Mouse (Mus musculus): ENCODE data around the gene Setdb2. TPM values are rescaled to one million over a fixed set of nuclear protein-coding genes. Genes with fewer than 3 reads are reported as not detected.

Gene Setdb2
- polyA plus RNA-seq (2015; fragmentation: Illumina TruSeq; extraction: RNeasy Lipid Tissue Mini Kit (QIAGEN cat#74804); ENCODE audit: insufficient read depth, low replicate concordance): 38.1 TPM

DNA sequence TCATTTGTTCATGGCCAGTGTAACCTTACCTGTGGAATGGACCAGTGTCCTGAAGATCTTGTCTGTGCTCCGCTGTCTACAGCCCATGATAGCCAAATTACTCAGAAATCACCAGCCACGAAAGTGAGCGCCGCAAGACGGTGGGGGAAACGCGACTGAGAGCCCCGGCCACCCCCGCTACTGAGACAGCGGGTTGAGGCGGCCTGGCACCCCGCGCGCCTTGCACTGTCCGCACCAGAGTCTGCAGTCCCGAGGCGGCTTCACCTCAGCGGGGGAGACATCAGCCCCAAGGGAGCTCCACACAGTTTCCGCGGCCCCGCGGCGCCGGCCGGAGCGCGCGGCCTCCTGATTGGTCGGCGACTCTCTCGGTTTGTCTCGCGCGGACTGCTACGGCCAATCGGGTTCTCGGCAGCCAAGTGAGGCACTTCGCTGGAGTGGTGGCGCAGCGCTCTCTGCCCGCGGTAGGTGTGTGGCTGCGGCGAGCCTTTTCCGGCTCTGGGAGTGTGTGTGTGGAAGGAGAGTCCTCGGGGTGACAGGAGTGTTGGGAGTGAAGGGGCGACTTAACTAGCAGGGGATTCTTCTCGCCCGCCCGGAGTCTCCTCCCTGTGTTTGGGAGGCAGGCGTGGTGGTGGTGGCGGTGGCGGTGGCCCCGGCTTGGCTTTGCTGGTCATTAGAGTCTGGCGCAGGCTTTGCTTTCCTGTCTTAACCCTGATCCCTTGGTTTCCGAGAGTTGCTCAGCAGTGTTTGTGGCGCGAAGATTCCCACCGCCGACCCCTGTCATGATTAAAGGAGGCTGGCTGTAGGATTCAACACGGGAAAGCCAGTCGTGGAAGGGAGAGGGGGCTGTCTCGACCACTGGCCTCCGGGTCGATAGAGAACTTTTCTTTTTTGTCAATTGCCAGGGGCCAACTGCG, at the start of gene Setdb2, which contains the start of gene Cab39l:
Setdb2 (minus strand) TSS at position 327 of the 914 bp plus-strand sequence.
Cab39l (plus strand) TSS at position 415 of the 914 bp plus-strand sequence.

DNA sequence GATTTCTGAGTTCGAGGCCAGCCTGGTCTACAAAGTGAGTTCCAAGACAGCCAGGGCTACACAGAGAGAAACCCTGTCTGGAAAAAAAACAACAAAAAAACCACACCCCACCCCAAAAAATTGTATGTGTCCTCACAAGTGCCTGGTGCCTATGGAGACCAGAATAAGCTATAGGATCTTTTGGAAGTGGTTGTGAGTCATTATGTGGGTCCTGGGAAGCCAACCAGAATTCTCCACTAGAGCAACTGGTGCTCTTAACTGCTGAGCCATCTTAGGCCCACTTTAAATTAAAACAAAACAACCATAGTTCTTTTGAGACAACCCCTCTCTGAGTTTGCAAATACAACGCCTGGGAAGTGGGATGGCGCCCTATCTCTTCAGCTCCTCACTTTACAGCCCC, 45.4 kb downstream of the Setdb2 start, which contains the start of gene Phf11c:
Phf11c (minus strand) TSS at position 101 of the 400 bp plus-strand sequence.

DNA sequence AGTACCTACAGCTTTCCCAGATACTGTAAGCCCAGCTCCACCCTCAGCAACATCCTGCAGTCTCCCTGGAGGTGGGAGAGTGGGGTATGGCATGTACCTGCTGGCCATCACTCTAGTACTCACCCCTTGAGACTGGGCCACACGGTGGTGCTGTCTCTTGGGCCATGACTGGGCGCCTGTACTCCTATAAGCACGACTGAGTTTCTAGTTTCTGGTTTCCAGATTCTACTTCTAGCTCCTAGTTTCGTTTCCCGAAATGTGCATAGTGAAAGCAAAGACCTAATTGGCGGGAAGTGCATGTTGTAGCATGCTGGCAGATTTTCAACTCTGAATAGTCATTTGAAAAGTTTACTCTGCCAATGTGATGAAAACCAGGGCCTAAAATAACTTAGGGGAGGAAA, 75.4 kb downstream of the Setdb2 start, which contains the start of gene Phf11d:
Phf11d (minus strand) TSS at position 227 of the 401 bp plus-strand sequence.

Other genes starting within 250 kb of the Setdb2 start
- 42.1 TPM for gene Rcbtb1, start 239.7 kb downstream of the Setdb2 start, polyA plus RNA-seq (2015; fragmentation: Illumina TruSeq; extraction: RNeasy Lipid Tissue Mini Kit (QIAGEN cat#74804); ENCODE audit: insufficient read depth, low replicate concordance)
- 6.6 TPM for gene Gm6904, start 180.7 kb downstream of the Setdb2 start, polyA plus RNA-seq (2015; fragmentation: Illumina TruSeq; extraction: RNeasy Lipid Tissue Mini Kit (QIAGEN cat#74804); ENCODE audit: insufficient read depth, low replicate concordance)
- gene Phf11a, start 143.4 kb downstream of the Setdb2 start, polyA plus RNA-seq (2015; fragmentation: Illumina TruSeq; extraction: RNeasy Lipid Tissue Mini Kit (QIAGEN cat#74804); ENCODE audit: insufficient read depth, low replicate concordance): 15.2 TPM
- gene Phf11b, start 99.5 kb downstream of the Setdb2 start, polyA plus RNA-seq (2015; fragmentation: Illumina TruSeq; extraction: RNeasy Lipid Tissue Mini Kit (QIAGEN cat#74804); ENCODE audit: insufficient read depth, low replicate concordance): 77.1 TPM
- gene Phf11d, start 75.4 kb downstream of the Setdb2 start, polyA plus RNA-seq (2015; fragmentation: Illumina TruSeq; extraction: RNeasy Lipid Tissue Mini Kit (QIAGEN cat#74804); ENCODE audit: insufficient read depth, low replicate concordance): 22.7 TPM
- gene Phf11c, start 45.5 kb downstream of the Setdb2 start, polyA plus RNA-seq (2015; fragmentation: Illumina TruSeq; extraction: RNeasy Lipid Tissue Mini Kit (QIAGEN cat#74804); ENCODE audit: insufficient read depth, low replicate concordance): 14.0 TPM
- gene Cab39l, start 88 bp upstream of the Setdb2 start, polyA plus RNA-seq (2015; fragmentation: Illumina TruSeq; extraction: RNeasy Lipid Tissue Mini Kit (QIAGEN cat#74804); ENCODE audit: insufficient read depth, low replicate concordance): 50.9 TPM
- gene Cdadc1, start 157.1 kb upstream of the Setdb2 start, polyA plus RNA-seq (2015; fragmentation: Illumina TruSeq; extraction: RNeasy Lipid Tissue Mini Kit (QIAGEN cat#74804); ENCODE audit: insufficient read depth, low replicate concordance): 34.8 TPM
- 8.7 TPM for gene Shisa2, start 184.4 kb upstream of the Setdb2 start, polyA plus RNA-seq (2015; fragmentation: Illumina TruSeq; extraction: RNeasy Lipid Tissue Mini Kit (QIAGEN cat#74804); ENCODE audit: insufficient read depth, low replicate concordance)

All from spleen, adult 10 weeks (tissue).